In the genomic region with DNA sequence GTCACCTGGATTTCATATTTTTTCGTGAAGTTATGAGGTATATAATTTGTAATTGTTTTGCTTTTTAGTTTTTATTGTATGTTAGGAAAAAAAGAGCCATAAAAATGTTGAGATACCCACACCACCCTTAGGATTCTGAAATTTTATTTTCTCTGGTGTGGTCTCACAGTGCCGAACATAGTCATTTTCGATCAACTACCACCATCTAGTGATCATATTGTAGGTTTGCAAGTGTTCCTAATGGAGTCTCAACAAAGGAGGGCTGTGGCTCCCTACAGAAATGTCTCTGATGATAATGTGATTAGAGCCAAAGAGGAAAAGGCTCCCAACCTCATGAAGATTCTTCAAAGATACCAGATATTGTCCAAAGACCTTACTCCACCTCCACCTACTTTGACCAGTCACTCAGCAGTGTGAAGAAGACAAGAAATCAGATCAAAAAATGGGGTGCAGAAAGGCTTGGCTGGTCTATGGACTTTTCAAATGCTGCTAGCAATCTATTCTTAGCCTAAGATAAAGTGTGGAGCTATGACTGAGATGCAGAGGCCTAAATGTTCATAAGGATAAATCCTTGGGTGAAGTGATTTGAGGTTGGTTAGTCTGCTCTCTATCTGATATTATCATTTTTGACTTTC, we compare ENCODE assay signal across 8 mouse cellular contexts.
DNase-seq lines count a peak whose midpoint lies in the region; ATAC-seq and TF ChIP-seq lines count a peak whose summit lies in the region.

No protein-coding gene starts in this region.

- DNase-seq in kidney, adult 11 months, result no peak
- DNase-seq in Patski (ENCODE audit: low read depth, low spot score), result no peak
- DNase-seq in forelimb bud, embryonic 11.5 days (ENCODE audit: low read depth, low spot score), result peak; percentile 28
- DNase-seq in midbrain, embryonic 14.5 days, result peak; percentile 81
- no peak for DNase-seq in thymus, adult 2 months
- no peak for DNase-seq in lung, postnatal 25 days (ENCODE audit: low spot score)
- no peak for DNase-seq in thymus, postnatal 10 days (ENCODE audit: low spot score in 2 of 2)

- in situ Hi-C loops in Patski (cut with MboI; ENCODE audit: low pct_unique_long_range_greater_than_20kb), result loop anchor here (5.0 to 25.0 kb wide), 3 partner anchors 592 to 1102 kb away; no protein-coding TSS in a partner anchor

- H3K4me3 ChIP-seq in kidney, embryonic 14.5 days (ENCODE audit: low read length), result no peak overlapping the region
- no peak overlapping the region for H3K4me3 ChIP-seq in midbrain, embryonic 14.5 days (replicated peaks; ENCODE audit: low read depth, low read length)
- H3K4me3 ChIP-seq in thymus, adult 2 months (ENCODE audit: control insufficient read depth, insufficient read depth, low read length), result no peak overlapping the region

- CTCF ChIA-PET in Patski (lab: Charles Lee), result interaction anchor here (0.8 to 3.7 kb wide), 8 partner anchors 14 to 1101 kb away, joined by 3 to 20 read pairs (median 8); no protein-coding TSS in a partner anchor

- H3K27ac ChIP-seq in kidney, embryonic 14.5 days (ENCODE audit: low read depth, low read length), result no peak overlapping the region
- peak overlapping the region; percentile 53 for H3K27ac ChIP-seq in midbrain, embryonic 14.5 days (replicated peaks; ENCODE audit: low read depth, low read length)
- H3K27ac ChIP-seq in thymus, adult 2 months (ENCODE audit: control insufficient read depth, insufficient read depth, low read length), result no peak overlapping the region

- WGBS in kidney, embryonic 14.5 days, result 45% methylated on average over 3 of the region's 3 CpGs
- WGBS in midbrain, embryonic 14.5 days, result 50% methylated on average over 3 of the region's 3 CpGs
- 34% methylated on average over 3 of the region's 3 CpGs for WGBS in thymus, adult 2 months

- peak; percentile 88 for ATAC-seq in kidney, embryonic 14.5 days (ENCODE audit: low FRiP score, low TSS enrichment)
- peak; percentile 82 for ATAC-seq in Patski
- ATAC-seq in midbrain, embryonic 14.5 days (ENCODE audit: low FRiP score, low TSS enrichment), result peak; percentile 86; the same call in 1 of the 2 replicates

- no peaks in the 10 kb centered on the region for H3K36me3 ChIP-seq in kidney, embryonic 14.5 days (ENCODE audit: control insufficient read depth, insufficient read depth, low read length)
- peaks cover 30% of the 10 kb centered on the region for H3K36me3 ChIP-seq in midbrain, embryonic 14.5 days (ENCODE audit: control insufficient read depth, insufficient read depth, low read length)
- H3K36me3 ChIP-seq in thymus, adult 2 months (ENCODE audit: control insufficient read depth, insufficient read depth, low read length), result no peaks in the 10 kb centered on the region

- TF ChIP-seq CTCF in Patski (IDR thresholded peaks at IDR 0.05), result peak; percentile 66
- TF ChIP-seq CTCF in thymus, adult 2 months (IDR thresholded peaks at IDR 0.05; ENCODE audit: borderline replicate concordance, control insufficient read depth, extremely low read depth, insufficient read depth, low read length, poor library complexity), result no peak

- no peak overlapping the region for H3K4me2 ChIP-seq in kidney, embryonic 14.5 days (replicated peaks; ENCODE audit: low read depth, low read length)
- H3K4me2 ChIP-seq in midbrain, embryonic 14.5 days (ENCODE audit: low read length), result no peak overlapping the region

- POLR2A ChIA-PET in Patski (lab: Charles Lee), result no interaction called here

- H3K9ac ChIP-seq in kidney, embryonic 14.5 days (ENCODE audit: low read depth, low read length), result no peak overlapping the region
- H3K9ac ChIP-seq in midbrain, embryonic 14.5 days (replicated peaks; ENCODE audit: low read length), result no peak overlapping the region

- H3K27me3 ChIP-seq in kidney, embryonic 14.5 days (ENCODE audit: control insufficient read depth, insufficient read depth, low read length), result no peaks in the 10 kb centered on the region
- peaks cover 5% of the 10 kb centered on the region for H3K27me3 ChIP-seq in Patski
- H3K27me3 ChIP-seq in midbrain, embryonic 14.5 days (ENCODE audit: control insufficient read depth, insufficient read depth, low read length), result no peaks in the 10 kb centered on the region
- no peaks in the 10 kb centered on the region for H3K27me3 ChIP-seq in thymus, adult 2 months (ENCODE audit: control insufficient read depth, insufficient read depth, low read length)

- no peaks in the 10 kb centered on the region for H3K4me1 ChIP-seq in kidney, embryonic 14.5 days (ENCODE audit: control insufficient read depth, insufficient read depth, low read length)
- H3K4me1 ChIP-seq in midbrain, embryonic 14.5 days (ENCODE audit: control insufficient read depth, insufficient read depth, low read length), result peaks cover 3% of the 10 kb centered on the region; the same call in 1 of the 2 replicates
- H3K4me1 ChIP-seq in thymus, adult 2 months (replicated peaks; ENCODE audit: control insufficient read depth, insufficient read depth, low read length), result no peaks in the 10 kb centered on the region

- TF ChIP-seq POLR2A in thymus, adult 2 months (IDR thresholded peaks at IDR 0.05; ENCODE audit: control insufficient read depth, extremely low read depth, insufficient read depth, low read length, poor library complexity), result no peak

- no peaks in the 10 kb centered on the region for H3K9me3 ChIP-seq in kidney, embryonic 14.5 days (ENCODE audit: control insufficient read depth, low read length)
- H3K9me3 ChIP-seq in midbrain, embryonic 14.5 days (ENCODE audit: control insufficient read depth, low read length), result no peaks in the 10 kb centered on the region

Comparison
In these comparisons a context has a peak if more than half of its experiments do, and no peak if none do; other contexts are left out.
1. DNase-seq: peak in forelimb bud, embryonic 11.5 days (single experiment) and midbrain, embryonic 14.5 days (single experiment); none in kidney, adult 11 months (single experiment), Patski (single experiment), thymus, adult 2 months (single experiment), lung, postnatal 25 days (single experiment) and thymus, postnatal 10 days (0 of 2).
2. Peak in every context shown above with its lines, with median percentiles within 50 percentile points of each other: ATAC-seq.